20 mouse cellular contexts compared by ENCODE assay signal in the genomic region with DNA sequence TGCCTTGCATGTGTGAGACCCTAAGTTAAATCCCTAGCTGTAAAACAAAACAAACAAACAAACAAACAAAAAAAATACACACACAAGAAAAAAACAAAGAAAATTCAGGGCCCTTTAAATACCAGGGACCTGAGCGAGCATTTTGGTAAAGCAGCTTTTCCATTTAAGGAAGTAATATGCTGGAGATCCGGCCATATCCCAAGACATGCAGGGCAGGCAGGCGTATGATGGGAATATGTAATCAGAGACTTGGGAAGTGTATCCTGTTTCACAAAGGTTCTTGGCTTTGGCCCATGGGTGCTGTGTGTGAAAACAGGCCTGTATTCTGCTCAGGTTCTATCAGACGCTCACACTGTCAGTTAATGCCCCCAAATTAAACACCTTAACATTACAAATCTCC. TPM values are rescaled to one million over a fixed set of nuclear protein-coding genes. Genes with fewer than 3 reads are reported as not detected.
"Had no signal": no experiment of that assay in that cellular context is flagged by ENCODE, and none has a peak within 500 bp of the region (broad histone marks: within the 10 kb centered on the region; RNA-seq: fewer than 3 reads in every experiment).

No protein-coding gene starts in this region.

- H3K9me3 ChIP-seq: intestine, embryonic 15.5 days; limb, embryonic 12.5 days; midbrain, embryonic 13.5 days; neural tube, embryonic 12.5 days; neural tube, embryonic 15.5 days; stomach, embryonic 15.5 days had no signal

- H3K4me3 ChIP-seq: intestine, embryonic 15.5 days; left cerebral cortex, adult 2 months; limb, embryonic 12.5 days; midbrain, embryonic 13.5 days; neural tube, embryonic 12.5 days; neural tube, embryonic 15.5 days; stomach, embryonic 15.5 days had no signal

- H3K36me3 ChIP-seq: intestine, embryonic 15.5 days; limb, embryonic 12.5 days; midbrain, embryonic 13.5 days; neural tube, embryonic 12.5 days; neural tube, embryonic 15.5 days; stomach, embryonic 15.5 days had no signal

- DNase-seq: kidney, postnatal 36 days; layer of hippocampus, postnatal 36 days; liver; liver, postnatal 0 days; lung, embryonic 14.5 days; right cerebral cortex, adult 18-20 months; right cerebral cortex, postnatal 14 days; right cerebral cortex, postnatal 4 days; spleen, adult 18-20 months; thymus, postnatal 36 days had no signal

- H3K27ac ChIP-seq: intestine, embryonic 15.5 days; left cerebral cortex, adult 2 months; liver, embryonic 14.5 days; macrophage; midbrain, embryonic 13.5 days; neural tube, embryonic 12.5 days; neural tube, embryonic 15.5 days; stomach, embryonic 15.5 days had no signal

- H3K4me2 ChIP-seq: intestine, embryonic 15.5 days; limb, embryonic 12.5 days; lung, embryonic 14.5 days; midbrain, embryonic 13.5 days; neural tube, embryonic 12.5 days; neural tube, embryonic 15.5 days; stomach, embryonic 15.5 days had no signal

- H3K9ac ChIP-seq: intestine, embryonic 15.5 days; limb, embryonic 12.5 days; liver, embryonic 14.5 days; liver, postnatal 0 days; lung, embryonic 14.5 days; midbrain, embryonic 13.5 days; neural tube, embryonic 12.5 days; neural tube, embryonic 15.5 days; stomach, embryonic 15.5 days had no signal

- ATAC-seq: intestine, embryonic 15.5 days; liver, postnatal 0 days; lung, postnatal 0 days; midbrain, embryonic 13.5 days had no signal

RNA-seq across cellular contexts. Expression of gene Ppp1r14a, which starts 11.6 kb away (rescaled TPM):
- polyA plus RNA-seq: macrophage had no signal

RNA-seq across cellular contexts. Expression of gene 2200002D01Rik, which starts 29.2 kb away (rescaled TPM):
- polyA plus RNA-seq: macrophage had no signal
